Mouse (Mus musculus) adrenal gland, postnatal 25 days (tissue): Measurements from ENCODE around the gene Dnmt3b. TPM values are rescaled to one million over a fixed set of nuclear protein-coding genes. Genes with fewer than 3 reads are reported as not detected.
"Not testable (repeated sequence)": the region's sequence is repeated elsewhere in the genome, so short reads cannot be mapped to it uniquely, and the experiment has no call there.

Experiments
- DNase-seq: peaks from one replicate; pipeline ENCODE4 v3.0.0; 2021; ENCODE audit warnings: mixed read lengths
- total RNA-seq: library from RNA; stranded (reverse); gene quantifications from 2 replicates; pipeline ENCODE4 v1.2.3, GENCODE M21; 2021

Dnmt3b gene
- total RNA-seq, 1 experiment from 2014 or later, result 4.2 TPM

DNA sequence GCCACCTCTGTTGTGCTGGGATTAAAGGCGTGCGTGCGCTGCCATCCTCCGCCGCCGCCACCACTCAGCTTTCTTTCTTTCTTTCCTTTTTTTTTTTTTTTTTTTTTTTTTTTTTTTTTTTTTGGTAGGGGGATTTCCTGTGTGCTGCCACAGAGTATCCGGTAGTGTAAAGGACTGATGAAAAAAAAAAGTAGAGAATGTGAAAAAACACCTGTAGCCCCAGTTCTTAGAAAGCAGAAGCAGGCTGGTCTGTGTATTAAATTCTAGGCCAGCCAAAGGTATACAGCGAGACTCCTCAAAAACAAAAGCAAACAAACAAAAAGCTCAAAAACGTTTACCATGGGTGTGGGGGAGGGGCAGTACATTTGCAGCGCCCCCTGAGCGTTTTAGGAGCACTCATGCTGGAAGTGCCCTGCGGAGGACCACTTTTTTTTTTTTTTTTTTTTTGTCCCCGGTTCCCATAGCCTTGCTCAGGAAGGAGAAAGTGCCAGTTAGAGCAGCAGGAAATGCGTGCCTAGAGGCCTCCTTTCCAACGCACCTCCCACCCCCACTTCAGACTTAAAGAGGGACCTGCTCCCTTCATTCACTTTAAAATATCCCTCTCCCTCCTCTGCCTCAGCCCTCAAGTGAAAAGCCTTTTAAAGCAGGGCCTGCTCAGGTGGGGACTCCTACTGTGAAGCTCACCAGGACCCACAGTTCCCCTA is 10.1 kb upstream of the Dnmt3b start:
- no peak for DNase-seq

DNA sequence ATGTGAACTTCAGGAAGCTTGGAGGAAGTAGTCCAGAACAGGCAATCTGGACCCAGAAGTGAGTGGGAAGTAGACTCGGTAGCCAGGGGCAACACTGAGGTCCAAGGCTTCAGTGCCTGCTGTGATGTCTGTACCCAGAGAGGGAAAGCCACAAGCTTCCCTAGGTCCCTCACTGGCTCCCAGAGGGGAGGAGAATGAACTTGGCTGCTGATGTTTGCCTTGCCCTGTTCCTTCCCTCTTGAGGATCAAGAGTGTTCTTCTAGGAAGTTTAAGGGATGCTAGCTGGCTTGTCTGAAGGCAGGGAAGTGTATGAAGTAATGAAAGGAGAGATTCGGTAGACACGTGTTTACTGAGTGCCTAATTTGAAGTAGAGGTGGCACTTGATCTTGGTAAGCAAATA is 6.8 kb upstream of the Dnmt3b start:
- DNase-seq, result no peak

DNA sequence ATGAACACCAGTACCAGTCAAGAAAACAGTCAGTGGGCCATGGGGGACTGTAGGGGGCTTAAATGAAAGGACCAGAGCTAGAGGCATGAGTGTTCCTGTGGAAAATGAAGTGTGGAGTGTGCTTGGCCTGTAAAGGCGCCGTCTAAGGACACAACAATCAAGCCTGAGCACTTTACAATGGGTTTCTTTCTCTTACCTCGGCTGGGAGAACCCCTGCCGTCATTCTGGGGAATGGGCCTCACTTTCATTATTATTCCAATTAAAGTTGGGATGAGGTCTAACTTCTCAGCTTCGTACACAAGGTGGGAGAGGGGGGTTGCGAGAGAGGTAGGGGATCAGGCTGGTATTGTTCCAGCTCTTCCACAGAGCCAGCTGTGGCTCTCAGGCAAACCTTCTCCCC is 6.3 kb upstream of the Dnmt3b start:
- DNase-seq, result no peak

DNA sequence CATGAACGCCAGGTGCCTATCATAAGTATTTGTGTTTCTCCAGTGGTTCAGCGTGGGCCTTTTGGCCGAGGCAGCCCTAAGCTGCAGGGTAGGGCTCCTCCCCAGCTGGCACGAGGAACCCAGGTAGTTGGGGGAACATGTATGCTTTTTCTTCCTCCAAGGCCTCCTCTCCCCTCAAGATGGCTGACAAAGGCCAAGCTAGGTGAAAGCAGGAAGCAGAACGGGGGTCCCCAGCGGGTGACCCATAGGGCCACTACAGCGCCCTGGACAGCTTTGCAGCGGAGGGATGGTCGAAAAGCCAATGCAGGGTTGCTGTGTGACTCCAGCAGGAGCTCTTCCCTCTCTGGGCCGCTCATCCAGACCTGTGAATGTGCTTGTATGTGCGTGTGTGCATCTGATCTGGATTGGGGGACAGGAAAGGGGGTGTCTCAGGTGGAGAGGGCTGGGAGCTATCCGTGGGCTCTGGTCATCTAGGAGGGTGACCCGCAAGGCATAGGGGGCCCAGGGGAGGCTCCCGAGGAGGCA is 415 bp upstream of the Dnmt3b start:
- no peak for DNase-seq

DNA sequence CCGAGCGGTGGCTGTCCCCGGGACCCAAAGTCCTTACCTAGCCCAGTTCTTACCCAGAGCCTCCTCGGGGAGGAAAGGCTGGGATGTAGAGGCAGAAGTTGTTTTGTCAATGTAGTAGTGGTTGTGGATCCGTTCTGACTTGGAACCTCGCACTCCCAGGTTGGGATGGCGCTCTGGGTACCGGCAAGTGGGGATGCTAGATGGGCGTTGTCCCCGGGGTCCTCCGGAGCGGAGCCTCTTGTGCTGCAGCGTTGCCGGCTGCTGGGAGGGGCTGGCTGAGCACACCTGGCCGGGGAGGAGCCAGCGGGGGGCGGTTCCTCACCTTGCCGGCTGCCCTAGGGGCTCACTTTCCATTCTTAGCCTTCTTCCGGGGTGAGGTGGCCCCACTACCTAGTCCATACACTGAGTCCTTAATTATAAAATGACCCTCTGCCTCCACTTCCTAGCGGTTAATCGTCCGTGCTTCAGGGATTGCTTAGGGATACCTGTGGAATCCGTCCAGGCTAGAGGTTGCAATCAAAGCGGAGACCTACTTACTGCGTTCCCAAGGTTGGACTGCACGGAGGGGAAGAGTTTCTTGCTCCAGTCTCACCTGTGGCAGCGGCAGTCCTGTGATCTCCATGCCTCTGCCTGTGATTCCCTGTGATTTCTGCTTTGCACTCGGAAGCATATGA is 901 bp downstream of the Dnmt3b start:
- DNase-seq, result peak; percentile 7

DNA sequence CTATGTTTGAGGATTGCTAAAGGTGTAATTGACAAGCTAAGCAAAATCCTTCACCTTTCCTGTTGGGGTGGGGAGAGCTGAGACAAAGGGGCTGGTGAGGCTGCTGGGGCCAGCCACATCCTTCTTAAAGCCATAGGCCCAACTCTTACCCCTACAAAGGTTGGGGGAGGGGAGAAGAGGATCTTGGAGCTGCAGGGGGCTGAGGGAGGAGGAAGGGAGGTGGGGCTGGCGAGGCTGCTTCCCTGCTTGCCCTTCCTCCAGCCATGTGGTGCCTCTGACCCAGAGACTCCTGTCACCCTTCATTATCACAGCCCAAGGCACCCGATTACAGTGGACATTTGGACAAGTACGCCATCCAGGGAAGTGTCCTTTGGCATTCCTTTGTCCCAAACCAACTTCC is 2.4 kb downstream of the Dnmt3b start:
- DNase-seq, result no peak

DNA sequence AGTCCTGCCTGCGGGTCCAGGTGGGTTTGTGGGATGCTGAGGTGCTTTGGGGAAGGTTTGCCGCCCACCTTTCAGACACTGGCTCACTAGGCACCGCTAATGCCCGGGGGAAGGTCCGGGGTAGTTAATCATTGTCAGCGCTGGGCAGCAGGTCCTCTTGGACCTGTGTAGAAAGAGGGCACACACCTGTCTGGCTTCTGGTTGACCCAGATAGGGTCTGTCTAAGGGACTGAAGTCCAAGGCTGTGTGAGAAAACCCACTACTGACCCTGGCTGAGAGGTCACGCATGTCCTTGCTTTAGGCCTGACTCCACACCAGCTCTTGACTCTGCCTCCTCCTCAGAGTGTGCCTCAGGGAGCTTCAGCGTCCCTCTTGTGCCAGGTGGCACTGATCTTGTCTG is 8.4 kb downstream of the Dnmt3b start:
- DNase-seq, result not testable (repeated sequence)

DNA sequence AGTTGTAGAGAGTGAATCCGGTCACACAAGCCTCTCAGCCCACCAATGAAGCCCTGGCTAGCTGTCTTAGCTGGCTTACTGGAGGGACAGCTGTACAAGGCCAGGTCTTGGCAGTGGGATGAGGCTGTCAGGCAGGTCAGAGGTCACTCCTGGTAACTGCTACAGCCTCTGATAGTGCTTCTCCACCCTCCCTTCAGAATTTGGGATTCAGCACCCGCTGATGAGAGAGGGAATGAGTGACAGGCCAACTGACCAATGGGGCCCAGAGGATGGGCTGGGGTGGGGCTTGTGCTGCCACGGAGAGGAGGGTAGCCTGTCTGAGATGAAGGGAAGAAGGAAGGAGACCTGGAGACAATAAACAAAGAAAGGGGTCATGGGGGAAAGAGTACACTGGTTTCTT is 11.4 kb downstream of the Dnmt3b start:
- no peak for DNase-seq

DNA sequence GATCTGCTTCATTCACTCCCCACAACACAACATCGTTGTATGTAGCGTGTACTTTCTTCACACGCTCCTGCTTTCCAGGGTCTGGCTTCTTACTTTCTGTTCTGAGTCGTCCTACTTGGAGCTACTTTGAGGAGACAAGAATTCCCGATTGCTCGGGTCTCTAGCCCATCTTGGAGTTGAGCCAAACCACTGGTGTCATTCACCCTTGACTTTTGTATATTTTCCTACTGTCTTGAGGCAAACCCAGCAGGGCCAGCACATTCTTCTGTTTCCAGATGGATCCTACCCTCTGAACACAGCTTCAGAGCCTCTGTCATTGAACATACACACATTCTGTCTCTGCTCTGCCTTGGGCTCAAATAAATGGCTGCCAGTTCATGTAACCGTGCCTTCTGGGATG is 16.2 kb downstream of the Dnmt3b start:
- no peak for DNase-seq

DNA sequence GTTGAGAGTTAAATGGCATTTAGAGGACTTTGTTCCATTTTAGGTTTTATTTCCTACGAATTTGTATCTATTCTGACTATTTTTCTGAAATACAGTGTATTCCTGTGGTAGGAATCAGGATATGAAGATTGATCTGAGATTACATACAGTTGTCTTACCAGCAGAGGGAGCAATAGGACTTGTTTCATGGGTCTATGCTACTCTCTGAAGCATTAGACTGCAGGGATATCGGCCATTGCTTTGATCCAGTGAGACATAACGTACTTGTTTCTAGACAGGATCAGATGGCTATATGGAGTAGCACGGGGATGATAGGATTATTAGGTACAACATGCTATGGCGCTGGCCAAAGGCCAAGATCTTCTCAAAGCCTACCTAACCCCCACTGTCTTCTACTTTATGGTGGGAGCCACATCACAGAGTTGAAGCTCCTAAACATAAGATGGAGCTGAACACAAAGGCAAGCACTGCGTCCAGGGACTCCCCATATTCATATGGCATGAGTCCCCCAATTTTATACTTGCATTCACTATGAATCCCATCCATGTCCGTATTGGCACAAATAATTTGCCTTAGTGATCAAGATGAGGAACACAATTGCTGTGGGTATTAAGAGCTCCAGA is 19.6 kb downstream of the Dnmt3b start:
- no peak for DNase-seq

DNA sequence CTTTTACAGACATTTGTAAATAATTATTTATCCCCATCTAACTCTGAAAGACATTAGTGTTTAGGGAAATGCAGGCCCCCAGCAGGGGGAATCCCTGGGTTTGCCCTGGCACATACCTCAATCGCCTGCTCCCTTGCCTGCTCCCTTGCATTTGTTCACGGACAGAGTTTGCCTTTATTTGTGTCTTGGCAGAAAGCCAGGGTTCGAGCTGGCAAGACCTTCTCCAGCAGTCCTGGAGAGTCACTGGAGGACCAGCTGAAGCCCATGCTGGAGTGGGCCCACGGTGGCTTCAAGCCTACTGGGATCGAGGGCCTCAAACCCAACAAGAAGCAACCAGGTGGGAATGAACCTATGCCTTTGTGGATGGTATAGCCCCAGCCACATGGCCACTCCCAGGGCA is 20.9 kb downstream of the Dnmt3b start:
- no peak for DNase-seq

DNA sequence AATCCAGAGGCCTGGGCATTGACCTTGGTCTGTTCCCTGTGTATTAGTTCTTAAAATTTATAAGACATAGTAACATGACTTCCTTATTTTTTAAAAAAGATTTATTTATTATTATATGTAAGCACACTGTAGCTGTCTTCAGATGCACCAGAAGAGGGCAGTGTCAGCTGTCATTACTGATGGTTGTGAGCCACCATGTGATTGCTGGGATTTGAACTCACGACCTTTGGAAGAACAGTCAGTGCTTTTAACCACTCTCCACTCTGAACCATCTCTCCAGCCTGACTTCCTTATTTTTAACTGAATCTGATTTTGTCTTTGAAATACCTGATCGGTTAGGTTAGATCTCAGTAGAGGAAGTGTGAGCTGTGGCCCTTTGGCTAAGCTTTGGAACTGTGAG is 23.4 kb downstream of the Dnmt3b start:
- DNase-seq, result no peak

DNA sequence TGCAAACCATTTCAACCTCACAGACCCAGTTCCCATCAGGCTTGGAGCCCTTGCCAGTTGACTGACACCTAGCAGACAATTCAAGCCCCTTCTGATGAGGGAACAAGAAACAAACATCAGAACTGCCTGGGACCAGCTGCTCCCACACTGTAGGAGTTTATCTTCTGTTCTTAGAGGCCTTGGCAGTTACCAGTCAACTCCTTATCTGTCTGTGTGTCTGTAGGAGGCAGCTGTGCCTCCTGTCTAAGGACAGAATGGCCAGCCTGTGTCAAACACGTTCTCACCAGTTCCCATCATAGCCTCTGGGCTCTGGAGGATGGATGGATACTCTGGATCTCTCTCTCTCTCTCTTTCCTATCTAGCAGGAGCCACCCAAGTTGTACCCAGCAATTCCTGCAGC is 26.1 kb downstream of the Dnmt3b start:
- not testable (repeated sequence) for DNase-seq

DNA sequence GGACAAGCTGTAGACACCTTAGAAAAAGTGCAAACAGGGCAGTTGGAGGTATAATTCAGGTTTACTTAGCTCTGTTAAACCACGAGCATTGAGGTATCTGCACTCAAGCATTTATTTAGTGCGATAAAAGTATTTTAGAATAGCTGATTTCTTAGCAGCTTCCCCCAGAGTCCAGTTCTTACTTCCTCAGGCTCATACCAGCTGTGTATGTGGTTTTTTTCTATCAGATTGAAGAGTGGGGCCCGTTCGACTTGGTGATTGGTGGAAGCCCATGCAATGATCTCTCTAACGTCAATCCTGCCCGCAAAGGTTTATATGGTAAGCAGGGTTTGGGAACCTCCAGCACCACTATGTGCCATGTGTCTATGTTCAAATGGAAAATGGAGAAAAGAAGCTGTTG is 27.7 kb downstream of the Dnmt3b start:
- no peak for DNase-seq

DNA sequence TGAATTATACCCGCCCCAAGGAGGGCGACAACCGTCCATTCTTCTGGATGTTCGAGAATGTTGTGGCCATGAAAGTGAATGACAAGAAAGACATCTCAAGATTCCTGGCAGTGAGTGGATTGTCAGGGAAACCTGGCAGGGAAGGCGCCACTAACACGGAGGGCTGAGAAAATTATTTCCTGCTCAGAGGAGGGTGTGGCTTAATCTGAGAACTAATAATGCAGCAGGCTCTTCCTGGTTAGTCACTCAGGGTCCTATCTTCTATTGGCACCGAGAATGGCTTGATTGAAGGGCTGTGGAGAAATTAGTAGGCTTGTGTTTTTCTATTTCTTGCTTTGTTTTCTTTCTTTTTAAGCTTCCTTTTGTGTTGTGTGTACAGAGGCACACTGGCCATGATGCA is 28.3 kb downstream of the Dnmt3b start:
- DNase-seq, result no peak

DNA sequence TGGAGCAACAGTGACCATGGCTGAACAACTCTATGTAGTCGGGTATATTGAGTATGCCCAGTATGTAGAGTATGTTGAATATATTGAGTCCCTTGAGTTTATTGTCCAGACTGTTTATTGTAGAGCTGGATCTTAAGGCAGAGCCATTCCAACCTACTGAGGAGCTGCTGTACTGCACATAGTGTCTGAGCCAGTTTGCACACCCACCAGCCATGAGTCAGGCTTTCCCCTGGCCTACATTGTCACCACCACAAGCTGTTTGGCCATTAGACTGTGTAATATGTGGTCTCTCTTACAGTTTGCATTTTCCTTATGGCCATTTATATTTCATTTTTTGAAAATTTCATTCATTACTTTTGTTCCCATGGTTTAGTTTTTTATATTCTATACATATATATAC is 30.7 kb downstream of the Dnmt3b start:
- no peak for DNase-seq

DNA sequence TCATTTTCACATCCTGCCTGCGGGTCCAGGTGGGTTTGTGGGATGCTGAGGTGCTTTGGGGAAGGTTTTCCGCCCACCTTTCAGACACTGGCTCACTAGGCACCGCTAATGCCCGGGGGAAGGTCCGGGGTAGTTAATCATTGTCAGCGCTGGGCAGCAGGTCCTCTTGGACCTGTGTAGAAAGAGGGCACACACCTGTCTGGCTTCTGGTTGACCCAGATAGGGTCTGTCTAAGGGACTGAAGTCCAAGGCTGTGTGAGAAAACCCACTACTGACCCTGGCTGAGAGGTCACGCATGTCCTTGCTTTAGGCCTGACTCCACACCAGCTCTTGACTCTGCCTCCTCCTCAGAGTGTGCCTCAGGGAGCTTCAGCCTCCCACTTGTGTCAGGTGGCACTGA is 44.2 kb downstream of the Dnmt3b start:
- DNase-seq, result not testable (repeated sequence)

DNA sequence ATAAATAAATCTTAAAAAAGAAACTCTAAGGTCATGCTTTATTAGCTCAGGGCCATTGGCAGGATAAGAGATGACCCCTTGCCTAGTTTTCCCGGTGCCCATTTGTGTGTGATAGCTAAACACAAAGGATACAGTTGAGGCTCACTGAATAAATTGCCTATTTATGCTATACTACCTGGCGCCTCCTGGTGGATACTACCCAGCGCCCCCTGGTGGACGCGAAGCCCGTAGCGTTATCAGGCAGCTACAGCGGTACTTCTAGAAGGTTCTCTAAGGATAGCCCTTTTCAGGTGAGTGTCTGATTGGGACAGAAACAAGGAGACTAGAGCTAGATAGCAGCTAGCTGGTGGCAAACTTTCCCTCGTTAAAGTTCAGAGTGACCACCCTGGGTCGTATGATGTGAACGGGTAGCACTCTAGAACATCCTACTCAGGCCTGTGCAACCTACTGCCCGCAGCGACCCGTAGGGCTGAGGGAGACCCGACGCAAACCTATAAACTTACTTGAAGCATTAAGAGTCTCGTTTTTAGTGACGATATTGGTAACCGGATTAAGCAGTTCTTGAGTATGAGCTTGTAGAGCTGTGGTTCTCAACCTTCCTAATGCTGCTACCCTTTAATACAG is 45.3 kb downstream of the Dnmt3b start:
- peak; percentile 71 for DNase-seq

DNA sequence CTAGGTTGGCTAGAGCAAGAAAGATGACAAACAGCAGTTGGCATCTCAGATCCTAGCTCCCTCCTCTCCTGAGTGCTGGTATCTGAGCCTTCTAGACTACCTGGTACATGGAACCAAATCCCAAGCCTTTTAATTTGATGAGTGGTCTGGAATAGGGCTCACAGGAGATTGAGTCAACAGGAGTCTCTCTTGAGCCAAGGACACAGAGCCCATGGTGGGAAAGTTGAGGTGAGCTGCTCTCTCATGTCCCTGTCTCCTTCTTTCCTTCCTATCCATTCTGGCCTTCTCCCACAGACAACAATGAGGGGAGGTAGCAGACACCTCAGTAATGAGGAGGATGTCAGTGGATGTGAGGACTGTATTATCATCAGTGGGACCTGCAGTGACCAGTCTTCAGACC is 47.1 kb downstream of the Dnmt3b start, which contains the start of gene Dnmt3c:
TSS of gene Dnmt3c (plus strand) at position 301 of the 400 bp plus-strand sequence.
- DNase-seq, result no peak

DNA sequence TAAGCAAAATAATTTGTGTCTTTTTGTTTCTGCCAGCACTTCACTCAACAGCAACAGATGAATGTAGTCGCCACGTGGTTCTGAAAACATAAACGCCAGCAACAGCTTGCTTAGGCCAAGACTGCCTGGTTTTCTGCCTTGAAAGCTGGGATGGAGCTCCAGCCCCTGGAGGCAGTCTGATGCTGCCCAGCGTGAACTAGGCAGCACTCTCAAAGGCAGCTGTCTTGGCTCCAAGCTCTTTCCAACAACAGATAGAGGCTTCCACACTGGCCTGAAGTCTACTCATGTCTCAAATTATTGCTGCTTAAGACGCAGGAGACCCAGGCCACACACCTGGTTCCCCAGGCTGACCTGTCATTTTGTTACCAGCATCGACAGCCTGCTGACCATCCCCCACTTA is 54.1 kb downstream of the Dnmt3b start:
- DNase-seq, result no peak

DNA sequence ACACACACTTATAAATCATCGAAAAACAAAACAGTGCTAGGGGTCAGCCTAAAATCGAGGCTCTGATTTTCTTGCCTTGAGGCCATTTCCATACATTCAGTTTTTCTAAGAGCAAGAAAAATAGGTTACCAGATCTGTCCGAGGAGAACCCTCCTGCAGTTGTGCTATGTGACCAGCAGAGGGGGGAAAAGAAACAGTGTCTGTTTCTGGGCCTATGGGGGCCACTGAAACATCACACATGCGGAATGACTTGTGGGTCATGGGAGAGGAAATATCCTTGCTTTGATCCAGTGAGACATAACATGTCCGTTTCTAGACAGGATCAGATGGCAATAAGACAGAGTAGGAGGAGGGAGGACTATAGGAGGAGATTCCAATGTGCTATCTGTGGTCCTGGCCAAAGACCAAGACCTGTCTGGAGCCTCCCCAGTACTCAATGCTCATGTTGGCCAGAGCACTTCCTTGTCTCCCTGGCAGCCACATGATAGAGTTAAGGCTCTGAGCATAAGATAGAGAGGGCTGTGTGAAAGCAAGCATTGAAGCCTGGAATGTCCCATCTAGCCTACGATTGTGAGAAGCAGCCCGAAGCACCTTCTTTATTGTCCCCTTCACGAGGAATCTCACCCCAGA is 61.6 kb downstream of the Dnmt3b start:
- DNase-seq, result no peak

DNA sequence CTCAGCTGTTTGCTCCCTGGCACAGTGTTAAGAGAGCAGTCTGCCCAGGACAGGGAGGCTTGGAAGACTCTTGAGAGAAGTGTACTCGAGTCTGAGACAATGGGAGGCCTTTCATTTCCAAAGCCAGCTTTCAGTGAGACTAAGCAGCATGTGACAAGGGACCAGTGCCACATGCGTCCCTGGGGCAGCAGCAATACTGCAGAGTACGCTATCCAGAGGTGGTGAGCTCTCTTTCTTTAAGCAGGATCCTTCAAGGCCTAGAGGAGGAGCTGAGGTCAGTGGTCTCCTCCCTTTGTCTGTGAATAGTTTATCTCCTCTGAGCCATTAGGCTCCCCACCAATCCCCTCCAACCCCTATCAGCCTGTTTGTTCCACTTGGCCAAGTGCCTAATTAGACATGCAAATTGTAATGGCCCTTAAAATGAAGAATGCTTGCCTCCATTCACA is 63.4 kb downstream of the Dnmt3b start:
- DNase-seq, result no peak
